Mouse (Mus musculus): ENCODE results near the gene Acp1.

GRCm38 (mm10) chr12:30864347-30864746 is 47.0 kb downstream of the Acp1 start:
- TF ChIP-seq EP300 (IDR thresholded peaks at IDR 0.05) (no peak), CTCF (IDR thresholded peaks at IDR 0.05) (no peak)

Data from lung, postnatal 0 days (tissue).